Mouse (Mus musculus): ENCODE measurements around the gene Siah3.

DNA sequence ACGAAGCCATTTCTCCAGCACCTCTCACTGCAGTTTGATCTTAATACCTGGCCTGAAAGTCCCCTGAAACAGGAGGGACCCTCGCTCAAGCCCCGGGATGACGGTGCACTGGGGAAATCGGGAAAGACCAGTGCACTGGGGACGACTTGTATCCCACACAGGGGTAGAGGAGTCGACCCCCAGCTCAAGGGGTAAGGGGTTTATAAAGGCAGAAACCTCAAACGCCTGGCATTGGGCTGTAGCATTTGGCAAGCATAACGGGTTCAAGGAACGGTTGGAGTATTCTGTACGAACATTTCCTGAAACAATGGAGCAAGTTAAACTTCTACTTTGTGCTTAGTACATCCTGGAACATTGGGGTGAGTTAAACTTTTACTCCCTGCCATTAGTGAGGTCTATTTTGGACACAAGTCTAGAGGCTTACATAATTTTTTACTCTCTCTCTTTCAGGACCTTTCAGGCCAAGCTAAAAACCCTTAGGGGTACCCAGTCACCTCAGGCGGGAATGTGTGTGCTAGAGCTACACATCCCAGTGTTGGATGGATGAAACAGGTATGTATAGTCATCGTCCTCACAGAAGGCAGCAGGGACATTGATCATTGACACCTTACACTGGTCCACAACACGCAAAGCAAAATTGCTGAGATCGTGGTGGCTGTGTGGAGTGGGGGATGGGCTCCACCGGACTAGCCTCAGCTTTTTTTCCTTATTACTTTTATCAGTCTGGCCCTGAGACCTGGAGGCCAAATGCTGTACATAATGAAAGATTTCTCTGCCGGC lies 84.6 kb downstream of the Siah3 start:
- TF ChIP-seq POLR2A (IDR thresholded peaks at IDR 0.05; ENCODE audit: borderline replicate concordance, extremely low read depth, low read depth, low read length) (no peak), CTCF (IDR thresholded peaks at IDR 0.05; ENCODE audit: insufficient read depth, low read length) (no peak)
